Mouse (Mus musculus) brain, embryonic 14.5 days (tissue): ENCODE measurements around the gene Itga9. TPM values are rescaled to one million over a fixed set of nuclear protein-coding genes. Genes with fewer than 3 reads are reported as not detected.

Experiments
- DNase-seq: peaks from one replicate; pipeline ENCODE4 v3.0.0-alpha.2; 2011; ENCODE audit warnings: low read depth
- CTCF ChIP-seq: fragments of 200-500 bp; IDR thresholded peaks from 2 replicates; pipeline ENCODE4 v1.5.1; 2012; ENCODE audit warnings: inconsistent platforms, mild to moderate bottlenecking, moderate library complexity, borderline replicate concordance; ENCODE audit not compliant: insufficient read depth, insufficient read length; ENCODE audit errors: extremely low read depth
- POLR2A ChIP-seq: fragments of 200-500 bp; IDR thresholded peaks from 2 replicates; pipeline ENCODE4 v1.6.1; 2012; ENCODE audit warnings: mild to moderate bottlenecking, inconsistent platforms, borderline replicate concordance; ENCODE audit not compliant: poor library complexity, insufficient read depth, insufficient read length, severe bottlenecking; ENCODE audit errors: extremely low read depth
- polyA plus RNA-seq: library from polyadenylated mRNA; depleted of rRNA; stranded (reverse); fragments of >200 nt; gene quantifications from 2 replicates; pipeline ENCODE4 v1.2.3, GENCODE M21; 2012

Gene Itga9
- polyA plus RNA-seq, 1 experiment: 3.0 TPM

GRCm38 (mm10) chr9:118587115-118587514, 19.4 kb upstream of the Itga9 start:
- DNase-seq: no peak
- no peak for TF ChIP-seq POLR2A
- no peak for TF ChIP-seq CTCF

- TF ChIP-seq POLR2A: no peak
- peak; percentile 75 for TF ChIP-seq CTCF
- DNase-seq: peak; percentile 51
Observed at GRCm38 (mm10) chr9:118589249-118589648, 17.2 kb upstream of the Itga9 start.

- peak; percentile 77 for DNase-seq
- TF ChIP-seq POLR2A (no peak), CTCF (no peak)
Observed at GRCm38 (mm10) chr9:118590230-118590629, 16.3 kb upstream of the Itga9 start.

GRCm38 (mm10) chr9:118591633-118592032, 14.9 kb upstream of the Itga9 start:
- DNase-seq: no peak
- TF ChIP-seq CTCF (no peak), POLR2A (no peak)

GRCm38 (mm10) chr9:118592585-118593249, 13.8 kb upstream of the Itga9 start:
- no peak for DNase-seq
- TF ChIP-seq POLR2A: no peak
- no peak for TF ChIP-seq CTCF

- TF ChIP-seq CTCF (no peak), POLR2A (no peak)
- no peak for DNase-seq
Observed at GRCm38 (mm10) chr9:118593443-118593842, 13.0 kb upstream of the Itga9 start.

- no peak for TF ChIP-seq POLR2A
- no peak for TF ChIP-seq CTCF
- no peak for DNase-seq
Observed at GRCm38 (mm10) chr9:118596767-118597166, 9.7 kb upstream of the Itga9 start.

GRCm38 (mm10) chr9:118600393-118600792, 6.1 kb upstream of the Itga9 start:
- peak; percentile 37 for DNase-seq

GRCm38 (mm10) chr9:118602576-118602975, 3.9 kb upstream of the Itga9 start:
- no peak for TF ChIP-seq CTCF
- TF ChIP-seq POLR2A: no peak
- no peak for DNase-seq

- DNase-seq: no peak
- TF ChIP-seq CTCF (no peak), POLR2A (no peak)
Observed at GRCm38 (mm10) chr9:118606817-118607371, 404 bp downstream of the Itga9 start.

- TF ChIP-seq CTCF (no peak), POLR2A (no peak)
- DNase-seq: no peak
Observed at GRCm38 (mm10) chr9:118607701-118608401, 1.4 kb downstream of the Itga9 start.

- no peak for DNase-seq
- TF ChIP-seq CTCF (no peak), POLR2A (no peak)
Observed at GRCm38 (mm10) chr9:118608556-118608955, 2.1 kb downstream of the Itga9 start.

GRCm38 (mm10) chr9:118610060-118610459, 3.6 kb downstream of the Itga9 start:
- TF ChIP-seq POLR2A (no peak), CTCF (peak; percentile 24; the same call in 1 of the 2 replicates)
- no peak for DNase-seq
